Mouse (Mus musculus) c-Kit-positive CD71-positive TER-119-positive erythroid progenitor cells, embryonic 14.5 days (primary cell): ENCODE measurements around the gene B3gnt9.
"Not testable (repeated sequence)": the region's sequence is repeated elsewhere in the genome, so short reads cannot be mapped to it uniquely, and the experiment has no call there.

Experiments
- DNase-seq: peaks from one replicate; pipeline ENCODE4 v3.0.0-alpha.2; 2013; ENCODE audit warnings: low spot score

B3gnt9 gene

DNA sequence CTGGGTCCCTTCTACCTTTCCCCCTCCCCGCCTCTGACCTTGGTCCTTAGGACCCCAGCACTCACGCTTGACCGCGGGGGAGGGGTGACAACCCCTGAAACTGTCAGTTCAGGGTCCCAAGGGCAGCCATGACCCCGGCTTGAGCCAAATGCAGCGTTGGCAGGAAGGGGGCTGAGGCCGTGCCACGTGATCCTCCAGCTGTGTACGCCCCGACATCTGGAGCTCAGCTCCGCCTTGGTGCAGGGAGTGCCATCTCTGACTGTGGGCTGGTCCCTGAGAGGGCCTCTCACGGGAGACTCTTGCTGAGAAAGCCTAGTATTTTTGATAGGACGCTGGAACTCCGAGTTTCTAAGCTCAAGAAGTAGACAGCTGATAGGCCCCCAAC, at the start of gene B3gnt9:
Gene B3gnt9 (minus strand): TSS at position 188 of the 385 bp plus-strand sequence.
- DNase-seq, result peak; percentile 79

DNA sequence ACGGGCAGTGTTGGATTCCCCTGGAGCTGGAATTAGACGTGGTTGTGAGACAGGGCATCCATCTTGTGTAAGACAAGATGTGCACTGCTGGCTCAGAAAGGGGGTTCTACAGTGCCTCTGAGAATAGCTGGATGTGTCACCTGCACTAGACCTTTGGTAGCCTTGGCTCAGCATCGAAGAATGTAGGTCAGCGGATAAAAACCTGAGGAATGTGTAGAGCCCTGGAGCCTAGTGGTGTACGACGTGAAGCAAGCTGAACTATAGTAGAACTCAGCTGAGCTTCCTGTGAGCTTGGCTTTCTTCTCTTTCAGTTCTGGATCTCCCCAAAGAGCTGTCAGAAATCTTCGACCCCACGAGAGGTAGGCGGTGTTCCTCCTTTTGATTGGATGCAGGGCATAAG, 48.9 kb upstream of the B3gnt9 start:
- no peak for DNase-seq

GRCm38 (mm10) chr8:105303396-105303795, 48.4 kb upstream of the B3gnt9 start:
- DNase-seq, result no peak

DNA sequence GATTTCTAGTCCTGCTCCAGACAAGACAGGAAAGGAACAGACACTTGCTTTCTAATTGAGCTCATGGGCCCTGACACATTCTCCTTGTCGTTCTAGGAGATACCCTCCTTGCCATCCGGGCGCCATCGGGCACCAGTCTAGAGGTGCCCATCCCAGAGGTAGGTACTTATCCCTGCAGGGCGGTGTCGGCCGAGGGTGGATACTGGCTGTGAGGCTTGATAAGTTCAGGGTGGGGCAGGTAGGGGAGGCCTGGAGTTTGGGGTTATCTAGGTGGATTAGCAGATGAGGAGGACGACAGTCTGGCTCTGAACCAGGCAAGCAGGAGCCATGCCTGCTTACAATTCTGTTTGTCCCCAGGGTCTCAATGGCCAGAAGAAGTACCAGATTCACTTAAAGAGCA, 45.0 kb upstream of the B3gnt9 start:
- DNase-seq, result peak; percentile 90

DNA sequence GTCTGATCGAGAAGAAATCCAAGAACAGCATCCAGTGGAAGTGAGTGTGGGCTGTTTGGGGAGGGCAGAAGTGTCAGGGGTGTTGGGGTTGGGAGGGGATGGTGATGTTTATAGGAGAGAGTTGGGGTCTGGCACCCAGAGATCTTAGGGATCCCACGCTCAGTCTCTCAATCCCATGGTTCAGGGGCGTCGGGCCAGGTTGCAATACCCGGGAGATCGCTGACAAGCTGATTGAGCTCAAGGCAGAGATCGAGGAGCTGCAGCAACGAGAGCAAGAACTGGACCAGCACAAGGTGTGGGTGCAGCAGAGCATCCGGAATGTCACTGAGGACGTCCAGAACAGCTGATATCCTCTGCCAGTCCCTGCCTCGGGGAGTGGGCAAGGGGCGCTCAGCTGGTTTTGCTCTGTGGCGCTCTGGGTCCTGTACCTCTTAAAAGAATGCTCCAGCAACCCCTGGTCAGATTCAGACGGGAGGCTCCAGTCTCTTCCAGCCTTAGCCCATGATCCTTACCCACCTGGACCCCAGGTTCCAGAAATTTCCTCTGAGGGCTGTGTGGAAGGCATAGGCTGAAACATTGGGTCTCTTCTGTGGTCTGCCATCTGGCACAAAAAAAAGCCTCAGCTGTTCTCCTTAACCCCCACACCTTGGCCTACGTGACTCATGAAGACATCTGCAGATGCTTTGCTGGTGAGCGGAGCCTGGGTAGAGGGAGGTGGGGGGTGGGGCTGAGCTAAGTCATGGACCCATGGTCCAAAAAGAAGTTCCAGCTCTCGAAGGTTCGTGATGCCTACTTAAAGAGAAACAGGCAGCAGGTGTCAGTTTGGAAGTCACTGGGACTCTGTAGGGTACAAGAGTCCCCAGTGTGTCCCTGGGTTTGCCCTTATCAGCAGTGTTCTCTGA, 43.6 kb upstream of the B3gnt9 start:
- no peak for DNase-seq

- DNase-seq, result peak; percentile 89
Measured at GRCm38 (mm10) chr8:105297511-105298192, 42.7 kb upstream of the B3gnt9 start, which contains the start of gene E2f4. Gene E2f4 (plus strand): TSS chr8:105297663.

DNA sequence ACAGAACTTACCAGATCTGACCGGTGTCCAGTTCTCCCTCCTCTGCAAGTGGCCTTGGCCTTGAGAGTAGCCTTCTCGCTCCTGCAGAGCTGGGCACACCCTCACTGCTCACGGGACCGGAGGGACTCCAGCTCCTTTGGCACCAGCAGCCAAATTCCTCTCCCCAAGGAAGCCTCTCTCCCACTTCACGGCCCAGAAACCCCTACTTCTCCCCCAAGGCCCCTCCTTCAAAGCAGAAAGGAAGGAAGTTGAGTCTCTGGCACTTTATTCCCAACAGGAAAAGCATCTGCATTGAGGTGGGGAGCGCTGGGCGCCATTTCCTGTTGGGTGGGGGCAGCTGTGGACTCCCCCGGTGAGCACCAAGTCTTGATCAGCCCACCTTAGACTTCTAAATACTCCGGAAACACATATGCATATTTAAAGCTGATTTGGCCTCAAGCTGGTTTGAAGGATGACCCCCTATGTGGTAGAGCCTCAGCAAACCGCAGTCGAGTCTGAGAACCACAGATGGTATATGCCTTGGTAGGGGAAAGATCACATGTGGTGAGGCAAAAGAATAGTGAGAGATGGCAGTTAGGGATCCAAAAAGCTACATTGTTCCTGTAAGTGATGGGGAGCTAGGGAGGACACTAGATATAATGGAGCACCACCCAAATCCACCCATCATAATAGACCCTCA, 41.1 kb upstream of the B3gnt9 start, which contains the start of gene Exoc3l:
Gene Exoc3l (minus strand): TSS at position 207 of the 679 bp plus-strand sequence.
- no peak for DNase-seq

DNA sequence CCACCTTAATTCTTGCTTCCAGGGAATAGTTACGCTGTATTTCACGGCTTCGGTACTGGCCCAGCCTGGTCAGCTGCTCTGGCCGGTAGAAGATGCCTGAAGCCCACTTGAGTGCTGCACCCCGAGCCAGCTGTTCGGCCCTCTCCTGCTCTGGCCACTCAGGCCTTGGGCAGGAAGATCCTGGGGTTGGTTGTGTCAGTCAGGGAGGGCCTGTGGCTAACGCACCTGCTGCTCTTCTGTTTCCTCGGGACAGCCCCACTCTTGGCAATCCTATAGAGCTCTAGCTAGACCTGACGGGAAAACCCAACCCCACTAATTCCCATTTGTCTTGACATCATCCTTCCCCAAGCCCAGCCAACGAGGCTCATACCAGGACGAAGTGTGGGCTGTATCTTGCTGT, 40.3 kb upstream of the B3gnt9 start:
- no peak for DNase-seq

DNA sequence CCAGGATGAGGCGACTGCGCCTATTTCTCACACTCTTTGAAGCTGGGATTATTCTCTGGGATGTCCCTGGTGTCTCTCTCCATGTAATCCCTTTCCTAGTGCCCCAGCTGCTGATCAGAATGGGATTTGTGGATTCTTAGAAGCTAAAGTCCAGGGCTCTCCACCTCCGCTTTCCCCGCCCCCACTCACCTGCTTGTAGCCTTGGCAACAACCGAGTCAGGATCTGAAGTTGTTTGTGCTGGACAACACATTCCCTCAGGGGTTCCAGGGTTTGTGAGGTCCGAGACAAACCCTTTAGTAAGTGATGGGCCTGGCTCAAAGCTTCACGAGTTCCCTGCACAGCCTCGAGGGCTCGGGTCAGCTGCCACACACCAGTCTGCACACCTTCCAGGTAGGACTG, 39.8 kb upstream of the B3gnt9 start:
- DNase-seq, result no peak

- DNase-seq, result no peak
Measured at GRCm38 (mm10) chr8:105293405-105293804, 38.5 kb upstream of the B3gnt9 start.

GRCm38 (mm10) chr8:105292471-105292870, 37.5 kb upstream of the B3gnt9 start:
- no peak for DNase-seq

GRCm38 (mm10) chr8:105291802-105292201, 36.8 kb upstream of the B3gnt9 start:
- not testable (repeated sequence) for DNase-seq

GRCm38 (mm10) chr8:105291364-105291763, 36.4 kb upstream of the B3gnt9 start:
- not testable (repeated sequence) for DNase-seq

GRCm38 (mm10) chr8:105290554-105291314, 35.8 kb upstream of the B3gnt9 start:
- DNase-seq, result peak; percentile 90

- no peak for DNase-seq
Measured at GRCm38 (mm10) chr8:105289805-105290460, 35.0 kb upstream of the B3gnt9 start, which contains the start of gene 4931428F04Rik. Gene 4931428F04Rik (minus strand): TSS chr8:105289864.

GRCm38 (mm10) chr8:105288958-105289732, 34.2 kb upstream of the B3gnt9 start:
- DNase-seq, result peak; percentile 85

GRCm38 (mm10) chr8:105288231-105288630, 33.3 kb upstream of the B3gnt9 start:
- no peak for DNase-seq

DNA sequence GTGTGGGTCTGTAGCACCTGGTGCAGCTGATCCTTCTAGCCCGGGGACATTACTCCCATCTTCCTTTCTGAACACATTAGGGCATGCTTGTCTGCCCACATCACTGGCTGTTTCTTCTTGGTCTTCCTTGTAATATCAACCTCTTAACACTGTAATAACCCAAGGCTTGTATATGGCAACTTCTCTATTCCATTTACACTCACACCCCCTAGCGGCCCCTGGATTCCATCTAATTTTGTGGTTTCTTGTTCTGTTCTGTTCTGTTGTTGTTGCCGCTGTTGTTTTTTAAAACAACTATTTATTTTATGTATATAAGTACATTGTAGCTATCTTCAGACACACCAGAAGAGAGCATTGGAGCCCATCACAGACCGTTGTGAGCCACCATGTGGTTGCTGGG, 32.0 kb upstream of the B3gnt9 start:
- no peak for DNase-seq

GRCm38 (mm10) chr8:105285514-105285913, 30.6 kb upstream of the B3gnt9 start:
- no peak for DNase-seq

- no peak for DNase-seq
Measured at GRCm38 (mm10) chr8:105283074-105283473, 28.1 kb upstream of the B3gnt9 start.
